Mouse (Mus musculus) cerebellum, adult 2 months (tissue): ENCODE results near the gene Ephx1.

Experiments used
- CTCF ChIP-seq: fragments of 200-500 bp; IDR thresholded peaks from 2 replicates; pipeline ENCODE4 v1.5.1; 2011; ENCODE audit warnings: low read depth, mild to moderate bottlenecking, control low read depth, low read length, moderate library complexity, borderline replicate concordance; ENCODE audit not compliant: insufficient read depth
- POLR2A ChIP-seq: fragments of 200-500 bp; IDR thresholded peaks from 2 replicates; pipeline ENCODE4 v1.6.1; 2011; ENCODE audit warnings: low read length, control low read depth, borderline replicate concordance; ENCODE audit not compliant: insufficient read depth

- TF ChIP-seq CTCF (no peak), POLR2A (no peak)
Observed at GRCm38 (mm10) chr1:180958797-180959196, 61.9 kb downstream of the Ephx1 start.
